Mouse (Mus musculus) liver (tissue): ENCODE results near the gene Simc1.
"Not testable (repeated sequence)": the region's sequence is repeated elsewhere in the genome, so short reads cannot be mapped to it uniquely, and the experiment has no call there.

Experiments
- DNase-seq: peaks from one replicate; pipeline ENCODE4 v3.0.0-alpha.2; 2020; ENCODE audit warnings: mixed read lengths

The Simc1 gene

GRCm38 (mm10) chr13:54503604-54504521 lies at the start of gene Simc1:
TSS of gene Simc1 (plus strand) at chr13:54503779.
- peak; percentile 90 for DNase-seq

- DNase-seq: peak; percentile 20
These were observed 46.5 kb upstream of the Simc1 start for GRCm38 (mm10) chr13:54457062-54457461.

- no peak for DNase-seq
These were observed 44.3 kb upstream of the Simc1 start for GRCm38 (mm10) chr13:54459282-54459681.

GRCm38 (mm10) chr13:54468098-54469011 lies 35.2 kb upstream of the Simc1 start, which contains the start of gene Thoc3:
TSS of gene Thoc3 (minus strand) at chr13:54468849.
- DNase-seq: peak; percentile 90

GRCm38 (mm10) chr13:54469012-54469354 lies 34.6 kb upstream of the Simc1 start:
- no peak for DNase-seq

- DNase-seq: no peak
These were observed 31.6 kb upstream of the Simc1 start for GRCm38 (mm10) chr13:54471967-54472366.

- no peak for DNase-seq
These were observed 28.6 kb upstream of the Simc1 start for GRCm38 (mm10) chr13:54474996-54475395.

- DNase-seq: no peak
These were observed 27.9 kb upstream of the Simc1 start for GRCm38 (mm10) chr13:54475702-54476101.

- DNase-seq: no peak
These were observed 24.3 kb upstream of the Simc1 start for GRCm38 (mm10) chr13:54479286-54479685.

- no peak for DNase-seq
These were observed 22.1 kb upstream of the Simc1 start for GRCm38 (mm10) chr13:54481498-54481897.

DNA sequence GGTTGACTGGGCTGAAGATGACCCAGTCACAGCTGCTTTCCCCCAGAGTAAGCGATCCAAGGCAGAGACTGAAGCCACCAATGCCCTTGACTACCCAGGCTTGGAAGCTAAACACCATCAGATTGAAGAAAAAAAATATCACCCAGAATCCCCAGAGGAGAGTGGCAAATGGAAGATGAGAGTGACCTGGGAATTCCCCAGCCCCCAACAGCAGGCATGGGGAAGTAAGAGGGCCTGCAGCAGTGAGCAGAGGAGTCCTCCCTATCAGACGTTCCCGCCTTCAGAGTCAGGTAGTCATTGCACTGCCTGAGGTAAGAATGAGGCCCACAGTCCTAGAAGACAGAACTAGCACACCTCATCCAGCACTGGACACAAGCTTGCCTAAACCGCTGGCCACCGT lies 13.2 kb upstream of the Simc1 start:
- DNase-seq: no peak

GRCm38 (mm10) chr13:54491381-54491780 lies 12.2 kb upstream of the Simc1 start:
- no peak for DNase-seq

GRCm38 (mm10) chr13:54499551-54499950 lies 4.0 kb upstream of the Simc1 start:
- not testable (repeated sequence) for DNase-seq

GRCm38 (mm10) chr13:54501352-54501751 lies 2.2 kb upstream of the Simc1 start:
- DNase-seq: no peak

GRCm38 (mm10) chr13:54501957-54502690 lies 1.5 kb upstream of the Simc1 start:
- DNase-seq: no peak

- no peak for DNase-seq
These were observed 338 bp upstream of the Simc1 start for GRCm38 (mm10) chr13:54503278-54503603.

DNA sequence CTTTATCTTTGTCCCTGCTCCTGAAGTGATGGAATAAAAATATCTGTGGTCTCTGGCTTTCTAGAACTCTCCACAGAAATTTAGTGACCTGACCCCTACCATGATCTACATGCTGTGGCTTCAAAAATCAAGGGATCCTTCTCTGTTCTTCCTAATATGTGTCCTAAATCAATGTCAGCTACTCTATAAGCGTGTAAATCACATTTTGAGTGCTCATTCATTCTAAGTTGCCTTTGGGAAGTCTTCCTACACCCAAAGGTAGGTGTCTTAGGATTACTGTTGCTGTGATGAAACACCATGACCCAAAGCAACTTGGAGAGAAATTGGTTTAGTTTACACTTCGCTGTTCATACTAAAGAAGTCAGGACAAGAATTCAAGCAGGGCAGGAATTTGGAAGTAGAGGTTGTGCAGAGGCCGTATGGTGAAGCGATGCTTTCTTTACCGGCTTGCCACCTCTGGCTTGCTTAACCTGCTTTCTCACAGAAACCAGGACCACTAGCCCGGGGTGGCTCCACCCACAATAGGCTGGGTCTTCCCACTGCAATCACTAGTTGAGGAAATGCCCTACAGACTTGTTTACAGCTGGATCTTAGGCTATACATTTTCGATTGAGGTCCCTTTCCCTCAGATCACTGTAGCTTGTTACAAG lies 1.2 kb downstream of the Simc1 start:
- DNase-seq: peak; percentile 40

DNA sequence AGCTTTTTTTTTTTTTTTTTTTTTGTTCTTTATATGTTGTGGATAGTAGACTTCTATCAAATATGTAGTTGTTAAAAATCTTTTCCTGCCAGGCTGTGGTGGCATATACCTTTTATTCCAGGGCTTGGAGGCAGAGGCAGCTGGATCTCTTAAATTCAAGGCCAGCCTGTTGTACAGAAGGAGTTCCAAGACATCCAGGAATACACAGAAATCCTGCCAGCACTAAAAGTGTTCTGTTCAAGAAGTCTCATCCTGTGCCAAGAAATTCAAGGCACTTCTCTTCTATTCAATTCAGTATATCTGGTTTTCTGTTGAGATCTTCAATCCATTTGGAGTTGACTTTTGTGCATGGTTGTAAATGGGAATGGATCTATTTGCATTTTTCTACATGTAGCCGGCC lies 2.3 kb downstream of the Simc1 start:
- no peak for DNase-seq

DNA sequence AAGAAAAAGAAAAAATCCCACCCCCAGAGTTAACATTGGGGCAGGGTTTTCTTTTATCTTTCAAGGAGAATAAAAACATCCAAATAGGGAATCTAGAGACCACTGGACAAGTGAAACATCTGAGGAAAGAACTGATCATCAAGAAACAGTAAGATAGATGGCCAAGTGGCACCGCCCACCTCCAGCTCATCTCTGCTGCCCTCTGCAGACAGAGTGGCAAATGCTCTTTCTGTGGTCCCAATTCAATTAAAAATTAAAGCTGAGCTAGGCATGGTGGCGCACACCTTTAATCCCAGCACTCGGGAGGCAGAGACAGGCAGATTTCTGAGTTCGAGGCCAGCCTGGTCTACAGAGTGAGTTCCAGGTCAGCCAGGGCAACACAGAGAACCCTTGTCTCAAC lies 16.6 kb downstream of the Simc1 start:
- DNase-seq: peak; percentile 26

GRCm38 (mm10) chr13:54521181-54521580 lies 17.6 kb downstream of the Simc1 start:
- DNase-seq: no peak

DNA sequence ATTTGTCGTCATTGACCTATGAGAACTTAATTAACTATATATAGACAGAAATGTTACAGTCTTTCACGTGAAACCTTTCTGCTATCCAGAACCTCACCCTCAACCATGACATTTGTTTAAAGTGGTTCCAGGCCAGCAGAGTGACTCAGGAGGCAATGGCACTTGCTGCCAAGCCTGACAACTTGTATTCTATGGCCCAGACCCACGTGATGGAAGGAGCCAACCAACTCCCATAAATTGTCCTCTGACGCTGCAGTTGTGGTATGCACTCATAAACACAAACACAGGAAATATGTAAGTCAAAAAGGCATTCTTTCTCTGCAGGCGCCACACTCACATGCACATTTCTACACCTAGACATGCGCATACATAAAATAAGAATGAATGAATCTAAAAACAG lies 23.6 kb downstream of the Simc1 start:
- DNase-seq: no peak

DNA sequence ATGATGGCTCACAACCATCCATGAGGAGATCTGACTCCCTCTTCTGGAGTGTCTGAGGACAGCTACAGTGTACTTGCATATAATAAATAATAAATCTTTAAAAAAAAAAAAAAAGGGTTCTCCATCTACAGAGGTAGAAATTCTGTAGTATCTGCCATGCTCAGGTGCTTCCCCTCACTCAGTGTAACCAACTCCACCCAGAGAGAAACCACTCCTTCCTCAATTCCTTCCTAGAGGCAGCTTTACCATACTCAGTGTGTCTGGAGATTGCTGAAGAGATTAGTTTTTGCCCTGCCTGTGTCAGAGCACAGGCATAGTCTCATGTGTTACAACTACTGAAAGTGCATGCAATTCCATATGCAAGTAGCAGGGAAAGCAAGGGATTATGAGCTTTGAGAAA lies 28.6 kb downstream of the Simc1 start:
- no peak for DNase-seq

DNA sequence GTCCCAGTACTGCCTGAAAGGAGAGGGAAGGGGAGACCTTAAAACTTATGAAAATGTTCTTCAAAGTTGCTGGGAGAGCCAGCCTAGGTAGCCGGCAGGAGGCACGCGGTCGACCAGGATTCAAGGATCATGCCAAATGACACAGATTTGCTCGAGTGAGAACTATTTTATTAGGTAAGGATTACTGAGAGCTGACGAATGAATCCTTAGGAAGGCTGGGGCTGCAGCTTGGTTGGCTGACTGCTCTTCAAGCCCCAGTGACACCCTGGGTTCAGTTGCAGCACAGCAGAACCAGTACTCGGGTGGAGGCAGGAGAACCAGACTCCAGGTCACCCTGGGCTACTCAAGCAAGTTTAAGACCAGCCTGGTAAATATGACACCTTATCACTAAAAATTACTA lies 44.5 kb downstream of the Simc1 start:
- no peak for DNase-seq
